ENCODE assay signal across 9 mouse cellular contexts in the genomic region with DNA sequence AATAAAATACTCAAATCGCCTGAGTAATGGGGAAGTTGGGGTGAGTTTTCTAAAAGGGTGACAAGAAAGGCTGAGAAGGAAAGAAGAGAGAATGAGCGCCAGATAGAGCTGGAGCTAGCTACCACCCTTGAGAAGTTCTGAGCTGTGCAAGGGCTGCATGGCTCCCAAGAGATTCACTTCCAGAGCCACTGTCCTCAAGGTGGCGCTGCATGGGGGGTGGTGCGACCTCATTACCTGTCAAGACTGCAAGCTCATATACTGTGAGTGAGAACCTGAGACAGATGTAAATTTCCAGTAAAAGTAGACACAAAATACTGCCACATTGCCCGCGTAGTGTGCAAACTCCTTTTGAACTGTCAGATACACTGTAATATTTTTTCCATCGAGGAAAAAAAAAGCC.
DNase-seq lines count a peak whose midpoint lies in the region; ATAC-seq and TF ChIP-seq lines count a peak whose summit lies in the region.
"Had no signal": no experiment of that assay in that cellular context is flagged by ENCODE, and none has a peak within 500 bp of the region (broad histone marks: within the 10 kb centered on the region; RNA-seq: fewer than 3 reads in every experiment).

No protein-coding gene starts in this region.

- no peak for ATAC-seq in embryonic facial prominence, embryonic 12.5 days (ENCODE audit: insufficient number of reproducible peaks, insufficient read depth, low FRiP score, low TSS enrichment)

- no peak overlapping the region for H3K9ac ChIP-seq in embryonic facial prominence, embryonic 12.5 days
- H3K9ac ChIP-seq: liver, embryonic 13.5 days had no signal

- H3K4me2 ChIP-seq in embryonic facial prominence, embryonic 12.5 days (replicated peaks), result no peak overlapping the region
- H3K4me2 ChIP-seq: liver, embryonic 13.5 days had no signal

- WGBS in embryonic facial prominence, embryonic 12.5 days, result 61% methylated on average over 7 of the region's 7 CpGs

- TF ChIP-seq CTCF in gastrocnemius, adult 2 months (IDR thresholded peaks at IDR 0.05), result peak; percentile 37; the same call in 1 of the 2 replicates

- H3K36me3 ChIP-seq in embryonic facial prominence, embryonic 12.5 days, result no peaks in the 10 kb centered on the region
- H3K36me3 ChIP-seq: liver, embryonic 13.5 days had no signal

- intact Hi-C loops in gastrocnemius, adult 2 months (cut with DNase I), result no loop called here

- peaks cover 14% of the 10 kb centered on the region for H3K4me1 ChIP-seq in embryonic facial prominence, embryonic 12.5 days
- H3K4me1 ChIP-seq: liver, embryonic 13.5 days had no signal

- H3K4me3 ChIP-seq in gastrocnemius, adult 2 months, result no peak overlapping the region
- H3K4me3 ChIP-seq in embryonic facial prominence, embryonic 12.5 days, result no peak overlapping the region
- H3K4me3 ChIP-seq: liver, embryonic 13.5 days had no signal

- DNase-seq in gastrocnemius, adult 2 months, result no peak
- no peak for DNase-seq in gastrocnemius, postnatal 25 days
- DNase-seq in ovary, postnatal 36 days (ENCODE audit: low spot score), result peak; percentile 13
- no peak for DNase-seq in ovary, postnatal 14 days (ENCODE audit: low spot score)
- peak; percentile 10 to 12 for DNase-seq in thymus, postnatal 36 days
- DNase-seq in spleen, adult 12 weeks (ENCODE audit: low spot score), result no peak
- no peak for DNase-seq in gastrocnemius, postnatal 10 days
- DNase-seq: liver, embryonic 13.5 days had no signal

- no peaks in the 10 kb centered on the region for H3K27me3 ChIP-seq in embryonic facial prominence, embryonic 12.5 days
- H3K27me3 ChIP-seq: liver, embryonic 13.5 days had no signal

- no peak overlapping the region for H3K27ac ChIP-seq in gastrocnemius, adult 2 months
- H3K27ac ChIP-seq in embryonic facial prominence, embryonic 12.5 days, result peak overlapping the region; percentile 56
- H3K27ac ChIP-seq: liver, embryonic 13.5 days had no signal

- H3K9me3 ChIP-seq in embryonic facial prominence, embryonic 12.5 days, result no peaks in the 10 kb centered on the region
- H3K9me3 ChIP-seq: liver, embryonic 13.5 days had no signal

Comparison
In these comparisons a context has a peak if more than half of its experiments do, and no peak if none do; other contexts are left out.
1. DNase-seq: peak in ovary, postnatal 36 days (single experiment) and thymus, postnatal 36 days (2 of 2); none in gastrocnemius, adult 2 months (single experiment), gastrocnemius, postnatal 25 days (single experiment), ovary, postnatal 14 days (single experiment), spleen, adult 12 weeks (single experiment) and gastrocnemius, postnatal 10 days (single experiment).